Mouse (Mus musculus) ES-E14 (cell line): ENCODE measurements at regions not wholly inside any gene's neighbourhood (a gene's known extent, or its start where the extent isn't known, plus 50 kb on each side); places are given as distances from the start of the nearest gene placed in this dataset.

Source experiments
- DNase-seq: peaks from one replicate; pipeline ENCODE4 v3.0.0-alpha.2; 2013; ENCODE audit warnings: low read depth, low spot score
- H3K27ac ChIP-seq: 2 replicates; pipeline ENCODE4 v1.5.1; 2012; ENCODE audit warnings: low read depth, mild to moderate bottlenecking, low read length, moderate library complexity, mixed read lengths; ENCODE audit not compliant: poor library complexity, insufficient read depth, severe bottlenecking
- H3K36me3 ChIP-seq: 2 replicates; pipeline ENCODE4 v1.6.1; 2012; ENCODE audit warnings: mild to moderate bottlenecking, low read length, moderate library complexity, mixed read lengths; ENCODE audit not compliant: control insufficient read depth, poor library complexity, insufficient read depth, severe bottlenecking
- H3K4me1 ChIP-seq, 2 experiments: fragments of 150-350 bp in 1 of 2; sonication (generic) in 1 of 2; 2 replicates each; pipeline ENCODE4 v1.6.1; 2012; ENCODE audit warnings: low read length in 2 of 2, mild to moderate bottlenecking in 1 of 2, mixed read lengths in 1 of 2; ENCODE audit not compliant: control insufficient read depth in 2 of 2, insufficient read depth in 2 of 2, poor library complexity in 1 of 2
- H3K4me3 ChIP-seq, 2 experiments: fragments of 150-350 bp in 1 of 2; sonication (generic) in 1 of 2; 2 replicates each; pipeline ENCODE4 v1.5.1; 2012; ENCODE audit warnings: low read length in 2 of 2, low read depth in 1 of 2, mild to moderate bottlenecking in 1 of 2, mixed read lengths in 1 of 2; ENCODE audit not compliant: insufficient read depth in 1 of 2, poor library complexity in 1 of 2, severe bottlenecking in 1 of 2
- H3K9ac ChIP-seq: 2 replicates; pipeline ENCODE4 v1.6.1; 2012; ENCODE audit warnings: low read depth, mild to moderate bottlenecking, low read length, mixed read lengths; ENCODE audit not compliant: poor library complexity, insufficient read depth, severe bottlenecking
- H3K9me3 ChIP-seq: fragments of 150-350 bp; sonication (generic); 2 replicates; pipeline ENCODE4 v1.6.1; 2012; ENCODE audit warnings: low read depth, mild to moderate bottlenecking, low read length; ENCODE audit not compliant: control insufficient read depth, insufficient read depth
- CHD2 ChIP-seq: IDR thresholded peaks from 2 replicates; pipeline ENCODE4 v1.6.1; 2014; ENCODE audit warnings: mild to moderate bottlenecking, low read depth, low read length, inconsistent platforms
- HCFC1 ChIP-seq: IDR thresholded peaks from 2 replicates; pipeline ENCODE4 v1.6.1; 2012; ENCODE audit warnings: low read length, inconsistent platforms, borderline replicate concordance; ENCODE audit not compliant: insufficient read depth
- MAFK ChIP-seq: IDR thresholded peaks from 2 replicates; pipeline ENCODE4 v1.6.1; 2014; ENCODE audit warnings: mild to moderate bottlenecking, low read depth, low read length, inconsistent platforms; ENCODE audit not compliant: insufficient read depth
- ZC3H11A ChIP-seq: IDR thresholded peaks from 2 replicates; pipeline ENCODE4 v1.6.1; 2012; ENCODE audit warnings: low read depth, mild to moderate bottlenecking, inconsistent platforms, low read length, borderline replicate concordance
- ZNF384 ChIP-seq: IDR thresholded peaks from 2 replicates; pipeline ENCODE4 v1.6.1; 2012; ENCODE audit warnings: low read depth, low read length, inconsistent platforms
- in situ Hi-C, 2 experiments: fragments of 600-800 bp; cut with MboI; formaldehyde crosslinking; loops; one replicate each; pipeline ENCODE4 v1.15.1; 2025; ENCODE audit warnings: low sequenced_read_pairs in 2 of 2, inconsistent platforms in 1 of 2; ENCODE audit not compliant: unreplicated experiment in 2 of 2

DNA sequence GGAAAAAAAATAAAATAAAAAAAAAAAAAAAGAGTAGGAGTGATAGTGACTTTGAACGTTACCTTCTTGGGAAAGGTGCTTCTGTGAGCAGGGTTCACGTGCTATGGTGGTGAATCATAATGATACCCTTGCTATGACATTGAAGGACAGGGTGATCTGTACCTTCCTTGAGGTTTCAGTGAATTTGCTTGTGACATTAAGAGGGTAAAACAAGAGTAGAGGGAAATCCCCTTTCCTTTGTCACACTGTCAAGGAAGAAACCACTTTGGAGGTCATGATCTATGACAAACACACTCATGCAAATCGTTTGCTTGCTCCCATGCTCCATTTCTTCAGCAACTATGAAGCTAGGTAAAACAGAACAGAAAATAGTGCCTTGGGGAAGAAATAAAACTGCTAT, 623.8 kb upstream of the A1bg start:
- Histone ChIP-seq H3K4me3 (no peak overlapping the region), H3K4me1 (no peaks in the 10 kb centered on the region), H3K9ac (no peak overlapping the region), H3K36me3 (no peaks in the 10 kb centered on the region; the same call in 1 of the 2 replicates), H3K27ac (no peak overlapping the region), H3K9me3 (no peaks in the 10 kb centered on the region)
- DNase-seq = no peak
- TF ChIP-seq CHD2 (no peak), ZC3H11A (no peak), MAFK (no peak), HCFC1 (no peak), ZNF384 (no peak)
- in situ Hi-C loops = no loop called here

- Histone ChIP-seq H3K4me1 (no peaks in the 10 kb centered on the region), H3K36me3 (no peaks in the 10 kb centered on the region; the same call in 1 of the 2 replicates), H3K9ac (no peak overlapping the region), H3K9me3 (no peaks in the 10 kb centered on the region), H3K4me3 (no peak overlapping the region), H3K27ac (no peak overlapping the region)
- TF ChIP-seq CHD2 = no peak
- TF ChIP-seq MAFK = no peak
- TF ChIP-seq ZC3H11A = no peak
- no peak for TF ChIP-seq ZNF384
- no peak for TF ChIP-seq HCFC1
- in situ Hi-C loops = no loop called here
- no peak for DNase-seq
These were observed 621.3 kb upstream of the A1bg start for GRCm38 (mm10) chr15:61544074-61544473.

DNA sequence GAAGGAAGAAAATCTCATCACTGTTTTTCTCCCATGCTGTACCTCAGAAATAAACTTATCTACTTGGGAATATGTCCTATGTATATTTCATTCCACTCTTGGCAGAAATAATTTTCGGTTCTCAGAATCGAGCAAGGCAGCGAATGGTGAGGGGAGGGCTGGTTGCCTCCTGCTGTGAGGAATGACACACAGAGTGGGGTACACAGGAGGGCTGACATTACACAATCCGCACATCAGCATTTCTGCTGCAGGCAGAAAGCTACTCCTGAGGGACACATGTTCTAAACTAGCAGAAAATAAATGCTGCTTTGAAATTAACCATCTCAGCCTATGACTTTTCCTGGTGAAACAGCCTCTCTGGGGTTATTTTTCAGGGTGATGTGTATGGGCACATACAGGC, 618.8 kb upstream of the A1bg start:
- in situ Hi-C loops = no loop called here
- H3K27ac ChIP-seq = no peak overlapping the region

DNA sequence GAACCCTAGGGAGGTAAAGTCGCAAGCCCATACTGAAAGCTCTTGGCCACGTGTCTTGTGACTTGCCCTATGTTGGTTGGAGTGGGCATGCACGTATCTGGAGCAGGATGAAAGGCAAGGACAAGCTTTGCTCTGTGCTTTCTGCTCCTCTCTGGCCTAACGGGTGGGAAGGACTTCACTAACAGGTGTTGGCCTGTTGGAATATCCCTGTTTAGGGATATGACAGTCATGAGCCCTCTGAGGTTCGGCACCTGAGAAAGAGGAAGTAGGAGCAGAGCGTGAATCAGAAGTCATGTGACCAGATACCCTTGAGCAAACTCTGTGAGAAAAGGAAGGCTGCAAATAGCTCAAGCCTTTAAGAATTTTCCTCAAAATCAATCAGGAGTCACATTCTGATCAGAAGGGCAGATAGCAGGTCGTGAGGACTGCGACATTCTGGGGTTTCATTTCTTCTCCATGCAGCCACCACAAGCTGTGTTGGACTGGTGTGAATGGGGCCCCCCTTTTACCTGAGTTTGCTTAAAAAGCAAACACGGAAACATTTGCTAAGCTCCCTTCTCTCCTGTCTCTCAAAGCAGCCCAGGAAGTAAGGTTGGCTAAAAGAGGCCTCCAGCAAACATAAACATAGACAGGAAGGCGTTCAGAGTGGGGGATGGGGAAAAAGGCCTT, 618.1 kb upstream of the A1bg start:
- Histone ChIP-seq H3K4me3 (no peak overlapping the region), H3K4me1 (no peaks in the 10 kb centered on the region), H3K27ac (no peak overlapping the region), H3K9me3 (no peaks in the 10 kb centered on the region), H3K9ac (no peak overlapping the region), H3K36me3 (no peaks in the 10 kb centered on the region; the same call in 1 of the 2 replicates)
- no peak for DNase-seq
- in situ Hi-C loops = no loop called here
- TF ChIP-seq ZNF384 = no peak
- no peak for TF ChIP-seq HCFC1
- TF ChIP-seq MAFK = no peak
- TF ChIP-seq CHD2 = no peak
- TF ChIP-seq ZC3H11A = no peak

More for the DNA sequence above, 618.8 kb upstream of the A1bg start:
- H3K36me3 ChIP-seq = no peaks in the 10 kb centered on the region; the same call in 1 of the 2 replicates
- H3K4me3 ChIP-seq = no peak overlapping the region
- H3K9me3 ChIP-seq = no peaks in the 10 kb centered on the region
- no peak for DNase-seq
- H3K4me1 ChIP-seq = no peaks in the 10 kb centered on the region
- no peak overlapping the region for H3K9ac ChIP-seq
- TF ChIP-seq MAFK (no peak), HCFC1 (no peak), ZNF384 (no peak), ZC3H11A (no peak), CHD2 (no peak)
